Mouse (Mus musculus): ENCODE measurements around the gene Tectb. TPM values are rescaled to one million over a fixed set of nuclear protein-coding genes. Genes with fewer than 3 reads are reported as not detected.

Tectb gene
- total and polyA plus RNA-seq, 3 experiments = not detected

DNA sequence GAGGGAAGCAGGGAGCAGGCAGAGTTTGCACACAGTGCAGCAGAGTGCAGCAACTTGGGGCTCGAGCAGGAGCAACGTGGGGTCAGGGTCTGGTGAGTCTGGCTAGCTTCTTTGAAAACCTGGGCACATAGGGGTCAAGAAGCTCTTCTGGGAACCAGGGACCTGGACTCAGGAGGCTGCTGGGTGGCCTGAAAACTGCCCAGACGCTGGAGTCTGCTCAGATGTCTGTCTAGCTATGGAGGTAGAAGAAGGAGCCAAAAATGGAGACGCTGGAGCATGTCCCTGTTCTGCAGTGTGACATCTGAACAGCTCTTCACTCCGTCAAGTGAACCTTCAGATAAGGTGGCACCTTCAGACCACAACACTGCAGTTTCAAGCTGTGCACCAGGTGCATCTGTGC lies 35.8 kb upstream of the Tectb start:
- H3K9me3 ChIP-seq (replicated peaks; ENCODE audit: insufficient read depth, low read length) = no peaks in the 10 kb centered on the region
- H3K4me3 ChIP-seq (ENCODE audit: control insufficient read depth in 1 of 2, insufficient read depth in 1 of 2, low read depth in 2 of 2, low read length in 2 of 2) = no peak overlapping the region
- no peak overlapping the region for H3K9ac ChIP-seq (ENCODE audit: control insufficient read depth, low read depth, low read length, poor library complexity, severe bottlenecking)
- H3K36me3 ChIP-seq (ENCODE audit: control insufficient read depth in 1 of 2, insufficient read depth in 2 of 2, low read length in 2 of 2) = no peaks in the 10 kb centered on the region
- TF ChIP-seq SMC3 (IDR thresholded peaks at IDR 0.05; ENCODE audit: low read depth, low read length) = no peak
- no peak for TF ChIP-seq USF2 (IDR thresholded peaks at IDR 0.05; ENCODE audit: borderline replicate concordance in 1 of 2, insufficient read depth in 1 of 2, low read depth in 1 of 2, low read length in 2 of 2)
- no peak for TF ChIP-seq GATA1 (IDR thresholded peaks at IDR 0.05; ENCODE audit: low read depth, low read length)
- TF ChIP-seq USF1 (IDR thresholded peaks at IDR 0.05; ENCODE audit: low read depth, low read length) = no peak
- no peak for TF ChIP-seq MAFK (IDR thresholded peaks at IDR 0.05; ENCODE audit: borderline replicate concordance, low read depth, low read length)
- no peak for TF ChIP-seq POLR2A (IDR thresholded peaks at IDR 0.05; ENCODE audit: control insufficient read depth in 1 of 2, insufficient read depth in 1 of 2, low read depth in 1 of 2, low read length in 2 of 2, poor library complexity in 1 of 2)
- no peak for TF ChIP-seq RCOR1 (IDR thresholded peaks at IDR 0.05; ENCODE audit: low read depth, low read length)
- TF ChIP-seq TCF12 (IDR thresholded peaks at IDR 0.05; ENCODE audit: low read depth, low read length) = no peak
- no peak for TF ChIP-seq TBP (IDR thresholded peaks at IDR 0.05; ENCODE audit: low read depth, low read length)
- no peak for TF ChIP-seq NELFE (IDR thresholded peaks at IDR 0.05; ENCODE audit: low read depth, low read length)
- no peak for TF ChIP-seq ETS1 (IDR thresholded peaks at IDR 0.05; ENCODE audit: low read depth, low read length)
- peaks cover 3 to 8% of the 10 kb centered on the region in 2 experiments for H3K27me3 ChIP-seq (ENCODE audit: control insufficient read depth in 1 of 2, insufficient read depth in 2 of 2, low read length in 2 of 2)
- no peaks in the 10 kb centered on the region for H3K4me1 ChIP-seq (ENCODE audit: control insufficient read depth in 1 of 2, insufficient read depth in 2 of 2, low read length in 2 of 2)
- no peak overlapping the region for H3K27ac ChIP-seq (ENCODE audit: control insufficient read depth, low read depth, low read length)
- DNase-seq (ENCODE audit: low read depth, low spot score) = no peak
- no peaks in the 10 kb centered on the region for H3K79me2 ChIP-seq (ENCODE audit: control insufficient read depth, insufficient read depth, low read length, poor library complexity)

DNA sequence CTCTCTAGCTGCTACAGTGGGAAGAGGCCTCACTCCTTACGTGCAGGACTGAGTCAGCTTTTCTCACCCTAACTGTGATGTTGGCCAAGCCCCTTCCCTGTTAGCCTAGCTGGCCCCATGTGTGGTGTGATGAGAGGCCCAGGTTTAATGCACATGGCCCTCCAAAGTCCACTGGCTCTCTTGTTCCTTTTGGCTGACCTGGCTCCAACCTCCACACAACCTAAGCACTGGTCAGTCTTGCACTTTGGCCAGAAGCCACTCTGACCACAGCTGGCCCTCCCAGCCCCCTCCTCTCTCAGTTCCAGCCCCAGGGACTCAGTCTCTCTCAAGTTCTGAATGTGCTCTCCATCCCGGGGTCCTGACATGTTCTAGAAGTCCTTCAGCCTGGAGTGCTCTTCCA lies 35.4 kb upstream of the Tectb start:
- DNase-seq (ENCODE audit: low read depth, low spot score) = no peak
- Histone ChIP-seq H3K27ac (ENCODE audit: control insufficient read depth, low read depth, low read length) (no peak overlapping the region), H3K27me3 (ENCODE audit: control insufficient read depth in 1 of 2, insufficient read depth in 2 of 2, low read length in 2 of 2) (peaks cover 3 to 9% of the 10 kb centered on the region in 2 experiments), H3K36me3 (ENCODE audit: control insufficient read depth in 1 of 2, insufficient read depth in 2 of 2, low read length in 2 of 2) (no peaks in the 10 kb centered on the region), H3K4me1 (ENCODE audit: control insufficient read depth in 1 of 2, insufficient read depth in 2 of 2, low read length in 2 of 2) (no peaks in the 10 kb centered on the region), H3K4me3 (ENCODE audit: control insufficient read depth in 1 of 2, insufficient read depth in 1 of 2, low read depth in 2 of 2, low read length in 2 of 2) (no peak overlapping the region), H3K9ac (ENCODE audit: control insufficient read depth, low read depth, low read length, poor library complexity, severe bottlenecking) (no peak overlapping the region), H3K79me2 (ENCODE audit: control insufficient read depth, insufficient read depth, low read length, poor library complexity) (no peaks in the 10 kb centered on the region), H3K9me3 (replicated peaks; ENCODE audit: insufficient read depth, low read length) (no peaks in the 10 kb centered on the region)
- TF ChIP-seq JUND (IDR thresholded peaks at IDR 0.05; ENCODE audit: low read depth, low read length) (no peak), TAL1 (IDR thresholded peaks at IDR 0.05; ENCODE audit: low read length) (no peak), POLR2A (IDR thresholded peaks at IDR 0.05; ENCODE audit: control insufficient read depth in 1 of 2, insufficient read depth in 1 of 2, low read depth in 1 of 2, low read length in 2 of 2, poor library complexity in 1 of 2) (no peak), SIN3A (IDR thresholded peaks at IDR 0.05; ENCODE audit: low read length) (no peak), POLR2AphosphoS5 (IDR thresholded peaks at IDR 0.05; ENCODE audit: borderline replicate concordance, low read depth, low read length) (no peak), USF1 (IDR thresholded peaks at IDR 0.05; ENCODE audit: low read depth, low read length) (no peak), TCF12 (IDR thresholded peaks at IDR 0.05; ENCODE audit: low read depth, low read length) (no peak)

DNA sequence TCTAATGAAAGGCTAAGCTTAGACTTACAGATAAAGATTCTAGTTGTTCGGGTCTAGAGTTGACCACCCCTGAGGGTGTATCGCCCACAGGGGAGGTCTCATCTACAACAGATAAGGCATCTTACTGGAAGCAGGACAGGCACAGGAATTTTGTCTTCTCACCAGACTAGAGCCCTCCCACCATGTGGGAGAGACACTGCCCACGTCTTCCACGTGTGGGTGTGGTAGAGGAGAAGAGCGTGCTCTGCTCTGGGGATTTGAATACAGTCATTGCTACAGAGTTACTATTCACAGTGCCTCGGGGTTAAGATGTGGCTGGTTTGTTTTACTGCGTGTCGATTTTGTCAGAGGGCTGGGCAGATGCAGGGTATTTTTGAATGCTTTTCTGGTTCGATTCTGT lies 33.0 kb upstream of the Tectb start:
- TF ChIP-seq TBP (IDR thresholded peaks at IDR 0.05; ENCODE audit: low read depth, low read length) (no peak), GABPA (IDR thresholded peaks at IDR 0.05; ENCODE audit: low read depth, low read length) (no peak), RAD21 (IDR thresholded peaks at IDR 0.05; ENCODE audit: low read depth, low read length) (no peak), USF2 (IDR thresholded peaks at IDR 0.05; ENCODE audit: borderline replicate concordance in 1 of 2, insufficient read depth in 1 of 2, low read depth in 1 of 2, low read length in 2 of 2) (no peak), MYC (IDR thresholded peaks at IDR 0.05; ENCODE audit: low read depth, low read length) (no peak), TCF12 (IDR thresholded peaks at IDR 0.05; ENCODE audit: low read depth, low read length) (no peak), E2F4 (IDR thresholded peaks at IDR 0.05; ENCODE audit: borderline replicate concordance, low read depth, low read length) (no peak), UBTF (IDR thresholded peaks at IDR 0.05; ENCODE audit: borderline replicate concordance, insufficient read depth, low read depth, low read length) (no peak), JUND (IDR thresholded peaks at IDR 0.05; ENCODE audit: low read depth, low read length) (no peak), ZKSCAN1 (IDR thresholded peaks at IDR 0.05; ENCODE audit: low read depth, low read length) (no peak), CTCF (IDR thresholded peaks at IDR 0.05 in 2 of 3, conservative IDR thresholded peaks at IDR 0.05 in 1 of 3; ENCODE audit: control insufficient read depth in 1 of 3, insufficient read depth in 1 of 3, low read depth in 2 of 3, low read length in 3 of 3, poor library complexity in 1 of 3, severe bottlenecking in 1 of 3) (no peak), MAZ (IDR thresholded peaks at IDR 0.05; ENCODE audit: low read depth, low read length) (no peak), CHD1 (IDR thresholded peaks at IDR 0.05; ENCODE audit: low read depth, low read length) (no peak), ELF1 (IDR thresholded peaks at IDR 0.05; ENCODE audit: low read depth, low read length) (no peak), ETS1 (IDR thresholded peaks at IDR 0.05; ENCODE audit: low read depth, low read length) (no peak)
- Histone ChIP-seq H3K9me3 (replicated peaks; ENCODE audit: insufficient read depth, low read length) (no peaks in the 10 kb centered on the region), H3K4me1 (ENCODE audit: control insufficient read depth in 1 of 2, insufficient read depth in 2 of 2, low read length in 2 of 2) (no peaks in the 10 kb centered on the region), H3K27ac (ENCODE audit: control insufficient read depth, low read depth, low read length) (no peak overlapping the region), H3K36me3 (ENCODE audit: control insufficient read depth in 1 of 2, insufficient read depth in 2 of 2, low read length in 2 of 2) (no peaks in the 10 kb centered on the region), H3K79me2 (ENCODE audit: control insufficient read depth, insufficient read depth, low read length, poor library complexity) (no peaks in the 10 kb centered on the region), H3K4me3 (ENCODE audit: control insufficient read depth in 1 of 2, insufficient read depth in 1 of 2, low read depth in 2 of 2, low read length in 2 of 2) (no peak overlapping the region), H3K9ac (ENCODE audit: control insufficient read depth, low read depth, low read length, poor library complexity, severe bottlenecking) (no peak overlapping the region), H3K27me3 (ENCODE audit: control insufficient read depth in 1 of 2, insufficient read depth in 2 of 2, low read length in 2 of 2) (peaks cover 3 to 7% of the 10 kb centered on the region in 2 experiments)
- DNase-seq (ENCODE audit: low read depth, low spot score) = no peak

Data from MEL (cell line).